Mouse (Mus musculus) T-helper 17 cell (primary cell): ENCODE data around the gene Tsga10ip.
"Not testable (repeated sequence)": the region's sequence is repeated elsewhere in the genome, so short reads cannot be mapped to it uniquely, and the experiment has no call there.

Source experiments
- in situ Hi-C, 2 experiments: fragments of 300-600 bp; cut with MboI, MseI; formaldehyde crosslinking; loops; 1 replicate in 1 of 2; 2 replicates in 1 of 2; pipeline ENCODE4 v1.15.1; 2025; ENCODE audit warnings: high pct_unique_total_duplicates in 2 of 2

The Tsga10ip gene

GRCm38 (mm10) chr19:5424782-5425741 is 22.7 kb upstream of the Tsga10ip start, which contains the start of the genes Drap1 and AI837181:
TSS of gene Drap1 (minus strand) at chr19:5424979.
TSS of gene AI837181 (plus strand) at chr19:5425144.
- in situ Hi-C loops, result loop anchor here in 1 of 2 experiments (25.0 kb wide), 1 partner anchor 1713 kb away; the partner anchor contains the start of gene 1810055G02Rik

- in situ Hi-C loops, result no loop called here
These were observed 21.9 kb upstream of the Tsga10ip start for GRCm38 (mm10) chr19:5424092-5424781.

GRCm38 (mm10) chr19:5423561-5423960 is 21.2 kb upstream of the Tsga10ip start:
- in situ Hi-C loops, result no loop called here

- in situ Hi-C loops, result no loop called here
These were observed 20.6 kb upstream of the Tsga10ip start for GRCm38 (mm10) chr19:5422895-5423443.

GRCm38 (mm10) chr19:5422267-5422666 is 19.9 kb upstream of the Tsga10ip start:
- in situ Hi-C loops, result no loop called here

GRCm38 (mm10) chr19:5421784-5422183 is 19.5 kb upstream of the Tsga10ip start:
- in situ Hi-C loops, result no loop called here

- in situ Hi-C loops, result no loop called here
These were observed 18.3 kb upstream of the Tsga10ip start for GRCm38 (mm10) chr19:5420579-5420978.

GRCm38 (mm10) chr19:5419630-5420029 is 17.3 kb upstream of the Tsga10ip start:
- in situ Hi-C loops, result no loop called here

GRCm38 (mm10) chr19:5418750-5419466 is 16.6 kb upstream of the Tsga10ip start:
- in situ Hi-C loops, result no loop called here

GRCm38 (mm10) chr19:5414534-5414957 is 12.2 kb upstream of the Tsga10ip start:
- in situ Hi-C loops, result no loop called here

- in situ Hi-C loops, result no loop called here
These were observed 11.5 kb upstream of the Tsga10ip start for GRCm38 (mm10) chr19:5413840-5414239.

GRCm38 (mm10) chr19:5411961-5412360 is 9.6 kb upstream of the Tsga10ip start:
- in situ Hi-C loops, result no loop called here

GRCm38 (mm10) chr19:5410641-5411040 is 8.3 kb upstream of the Tsga10ip start:
- in situ Hi-C loops, result no loop called here

- in situ Hi-C loops, result loop anchor here in 1 of 2 experiments (5.0 kb wide), 1 partner anchor 38 kb away; the partner anchor contains the start of gene Fosl1
These were observed 6.7 kb upstream of the Tsga10ip start for GRCm38 (mm10) chr19:5409068-5409467.

GRCm38 (mm10) chr19:5408057-5409001 is 6.0 kb upstream of the Tsga10ip start:
- in situ Hi-C loops, result loop anchor here in 1 of 2 experiments (5.0 kb wide), 1 partner anchor 39 kb away; the partner anchor contains the start of gene Fosl1

GRCm38 (mm10) chr19:5407133-5407532 is 4.8 kb upstream of the Tsga10ip start:
- in situ Hi-C loops, result loop anchor here in 1 of 2 experiments (5.0 kb wide), 1 partner anchor 40 kb away; the partner anchor contains the start of gene Fosl1

- in situ Hi-C loops, result loop anchor here in 1 of 2 experiments (5.0 kb wide), 1 partner anchor 41 kb away; the partner anchor contains the start of gene Fosl1
These were observed 4.3 kb upstream of the Tsga10ip start for GRCm38 (mm10) chr19:5406531-5407126.

- in situ Hi-C loops, result loop anchor here in 1 of 2 experiments (5.0 kb wide), 1 partner anchor 41 kb away; the partner anchor contains the start of gene Fosl1
These were observed 3.6 kb upstream of the Tsga10ip start for GRCm38 (mm10) chr19:5405924-5406323.

- in situ Hi-C loops, result not testable (repeated sequence)
These were observed 1.3 kb downstream of the Tsga10ip start for GRCm38 (mm10) chr19:5401073-5401472.
